Mouse (Mus musculus): ENCODE results near the gene Zfp871. TPM values are rescaled to one million over a fixed set of nuclear protein-coding genes. Genes with fewer than 3 reads are reported as not detected.

Gene Zfp871
- total RNA-seq (2023): 10 to 100 TPM; 88.9 to 95.9 TPM

GRCm38 (mm10) chr17:32788094-32788559, at the start of gene Zfp871:
Zfp871 (minus strand) TSS chr17:32788287.

GRCm38 (mm10) chr17:32829540-32830417, 41.7 kb upstream of the Zfp871 start, which contains the start of gene Zfp799:
Zfp799 (minus strand) TSS chr17:32830261.

GRCm38 (mm10) chr17:32809544-32810374, 21.7 kb upstream of the Zfp871 start, which contains the start of gene Zfp811:
Zfp811 (minus strand) TSS chr17:32809931.

Other genes with a start within 250 kb of the Zfp871 start
- not detected for gene Cyp4f37, start 167.0 kb downstream of the Zfp871 start, total RNA-seq (2023)
- not detected for gene Cyp4f40, start 129.4 kb downstream of the Zfp871 start, total RNA-seq (2023)
- gene Cyp4f15, start 102.7 kb downstream of the Zfp871 start, total RNA-seq (2023): not detected
- 1 to 10 TPM; 1.3 to 2.1 TPM for gene Zfp811, start 21.6 kb upstream of the Zfp871 start, total RNA-seq (2023)
- 10 to 100 TPM; 10.4 to 11.3 TPM for gene Zfp799, start 42.0 kb upstream of the Zfp871 start, total RNA-seq (2023)
- gene Zfp870, start 103.4 kb upstream of the Zfp871 start, total RNA-seq (2023): 1 to 10 TPM in 1 of 2 experiments, under 1 TPM in 1; 0.89 to 2.3 TPM
- gene Cyp4f14, start 129.1 kb upstream of the Zfp871 start, total RNA-seq (2023): not detected
- gene Cyp4f13, start 159.1 kb upstream of the Zfp871 start, total RNA-seq (2023): 10 to 100 TPM; 77.5 to 83.8 TPM
- 10 to 100 TPM; 23.1 to 30.3 TPM for gene Zfp472, start 177.5 kb upstream of the Zfp871 start, total RNA-seq (2023)
- 10 to 100 TPM; 14.3 to 15.0 TPM for gene Zfp952, start 204.8 kb upstream of the Zfp871 start, total RNA-seq (2023)
- gene Zfp763, start 245.1 kb upstream of the Zfp871 start, total RNA-seq (2023): 1 to 10 TPM; 7.7 to 9.2 TPM

Measured in T-cell, adult 66 days (primary cell).